Mouse (Mus musculus) cerebellum, adult 9-10 months (tissue): Measurements from ENCODE around the gene Kifc3.

Experiments
- DNase-seq: peaks from one replicate; pipeline ENCODE4 v3.0.0; 2022

Gene Kifc3

DNA sequence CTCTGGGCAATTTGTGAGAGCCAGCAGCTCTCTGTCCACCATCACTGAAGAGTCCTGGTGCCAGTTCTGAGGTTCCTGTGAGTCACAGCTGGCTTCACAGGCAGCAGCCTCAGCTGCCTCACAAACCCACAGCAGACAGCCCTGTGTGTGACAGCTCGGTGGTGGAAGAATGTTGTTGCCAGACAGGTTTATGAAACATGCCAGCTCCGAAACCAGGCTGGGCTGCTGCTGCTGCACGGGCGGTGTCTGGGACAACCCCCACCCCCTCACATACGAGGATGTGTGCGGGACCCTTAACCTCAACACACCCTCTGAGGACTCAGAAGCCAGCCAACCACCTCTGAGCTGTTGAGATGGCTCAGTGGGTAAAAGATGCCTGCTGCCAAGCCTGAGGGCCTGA lies 48.0 kb downstream of the Kifc3 start:
- DNase-seq: no peak

DNA sequence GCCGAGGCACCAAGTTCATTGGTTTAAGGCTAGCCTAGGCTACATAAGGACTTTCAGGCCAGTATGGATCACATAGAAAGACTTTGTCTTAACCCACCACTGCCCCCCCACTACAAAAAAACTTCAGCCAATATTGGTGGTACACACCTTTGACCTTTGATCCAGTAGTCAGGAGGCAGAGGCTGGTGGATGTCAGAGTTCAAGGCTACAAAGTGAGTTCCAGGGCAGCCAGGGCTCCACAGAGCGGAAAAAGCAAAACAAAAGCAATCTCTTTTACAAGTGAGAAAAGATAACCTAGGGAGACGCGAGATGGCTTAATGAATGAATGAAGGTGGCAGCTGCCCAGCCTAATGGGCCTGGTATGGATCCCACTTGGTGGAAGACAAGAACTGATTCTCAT lies 48.6 kb downstream of the Kifc3 start:
- no peak for DNase-seq

DNA sequence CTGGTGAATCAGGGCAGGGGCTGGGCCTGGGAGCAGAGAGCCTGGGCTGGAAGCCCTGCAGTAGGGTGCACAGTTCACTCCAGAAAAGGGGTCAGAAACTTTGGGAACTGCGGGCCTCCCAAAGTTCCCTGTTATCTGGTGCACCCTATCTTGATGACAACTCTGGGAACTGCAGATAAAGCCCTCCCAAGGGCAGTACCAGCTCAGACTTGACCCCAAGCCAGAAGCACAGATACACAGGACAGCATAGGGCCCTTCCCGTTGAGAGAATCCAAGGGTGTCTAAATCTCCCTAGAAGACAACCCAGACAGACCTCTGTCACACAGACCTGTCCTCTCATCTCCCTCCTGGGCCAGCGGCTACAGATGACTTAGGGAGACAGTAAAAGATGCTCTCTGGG lies 52.0 kb downstream of the Kifc3 start:
- DNase-seq: no peak

- no peak for DNase-seq
These were observed 53.2 kb downstream of the Kifc3 start for GRCm38 (mm10) chr8:95149426-95149825.

DNA sequence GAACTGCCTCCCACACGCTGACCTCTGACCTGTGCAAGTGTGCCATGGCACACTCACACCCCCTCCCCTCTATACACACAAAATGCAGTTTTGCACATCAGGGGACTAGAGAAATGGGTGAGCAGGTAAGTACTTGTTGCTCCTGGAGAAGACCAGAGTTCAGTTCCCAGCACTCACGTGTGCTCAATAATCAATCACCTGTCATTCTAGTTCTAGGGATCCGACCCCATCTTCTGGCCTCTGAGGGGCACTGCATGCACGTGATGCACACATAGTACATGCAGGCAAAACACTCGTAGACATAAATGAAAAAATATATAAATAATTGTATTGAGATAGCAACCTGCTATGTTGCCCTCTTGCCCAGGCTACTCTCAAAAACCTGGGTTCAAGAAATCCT lies 55.8 kb downstream of the Kifc3 start:
- no peak for DNase-seq

DNA sequence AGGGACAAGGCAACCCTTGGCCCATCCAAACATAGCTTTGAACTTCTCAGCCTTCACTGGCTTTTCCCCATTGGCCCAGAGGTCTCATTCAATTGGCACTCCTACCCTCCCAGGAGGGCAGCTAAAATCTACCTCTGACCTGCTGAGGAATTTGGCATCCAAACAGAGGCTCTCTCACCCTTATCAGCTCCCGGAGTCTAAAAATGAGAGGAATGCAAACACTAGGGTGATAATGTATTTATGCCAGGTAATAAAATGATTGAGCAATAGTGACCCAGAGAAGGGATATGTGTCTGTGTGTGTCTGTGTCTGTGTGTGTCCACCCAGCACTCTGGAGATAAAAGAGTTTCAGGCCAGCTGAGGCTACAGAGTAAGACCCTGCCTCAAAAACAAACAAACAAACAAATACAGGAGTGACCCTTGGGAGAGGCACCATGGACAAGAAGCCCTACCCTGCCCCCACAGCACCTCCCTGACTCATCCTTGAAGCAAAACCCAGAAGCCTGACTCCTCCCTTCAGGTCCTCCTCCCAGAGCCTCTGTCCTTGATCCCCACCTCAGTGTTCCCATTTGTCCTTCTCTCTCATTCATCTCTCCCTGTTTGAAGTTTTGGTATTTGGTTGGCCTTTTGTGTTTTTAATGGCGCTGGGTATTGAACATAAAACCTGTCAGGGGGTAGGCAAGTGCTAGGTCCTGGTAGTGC lies 56.4 kb downstream of the Kifc3 start:
- DNase-seq: no peak

- DNase-seq: no peak
These were observed 58.0 kb downstream of the Kifc3 start for GRCm38 (mm10) chr8:95144631-95145015.

- DNase-seq: no peak
These were observed 58.6 kb downstream of the Kifc3 start for GRCm38 (mm10) chr8:95143805-95144630.

DNA sequence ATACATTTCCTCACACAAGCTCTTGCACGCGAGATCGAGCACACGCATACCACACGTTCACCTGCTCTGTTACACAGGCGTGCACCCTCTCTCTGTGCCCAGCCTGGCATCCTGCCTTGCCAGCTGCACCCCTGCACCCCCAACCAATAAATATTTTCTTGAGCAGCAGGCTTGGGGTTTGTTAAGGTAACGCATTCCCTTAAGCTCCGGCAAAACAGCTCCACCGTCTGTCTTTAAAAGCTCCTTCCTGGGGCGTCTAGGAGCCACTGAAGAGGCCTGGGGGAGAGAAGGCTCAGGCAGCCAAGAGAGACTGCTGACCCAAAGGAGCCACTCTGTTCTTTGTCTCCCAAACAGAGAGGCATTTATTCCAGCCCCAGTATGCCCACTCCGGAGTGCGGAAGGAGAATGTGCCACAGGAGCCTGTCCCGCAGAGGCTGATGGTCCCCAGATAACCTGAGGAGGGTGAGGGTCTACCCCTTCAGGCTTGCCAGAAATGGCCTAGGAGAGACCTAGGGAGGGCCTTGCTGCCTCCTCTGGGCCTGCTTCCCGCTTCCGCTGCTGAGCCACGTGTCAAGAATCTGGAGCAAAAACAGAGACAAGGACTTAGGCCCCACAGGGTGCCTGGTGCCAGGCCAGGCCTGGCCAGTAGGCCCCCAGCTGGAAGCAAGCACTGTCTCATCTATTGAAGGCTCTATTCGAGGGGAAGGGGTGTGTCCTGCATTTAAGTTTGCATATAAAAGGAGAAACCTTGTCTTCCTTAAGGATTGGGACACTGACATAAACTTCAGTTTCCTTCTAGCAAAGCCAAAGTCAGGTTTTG lies 59.4 kb downstream of the Kifc3 start:
- DNase-seq: peak; percentile 46

DNA sequence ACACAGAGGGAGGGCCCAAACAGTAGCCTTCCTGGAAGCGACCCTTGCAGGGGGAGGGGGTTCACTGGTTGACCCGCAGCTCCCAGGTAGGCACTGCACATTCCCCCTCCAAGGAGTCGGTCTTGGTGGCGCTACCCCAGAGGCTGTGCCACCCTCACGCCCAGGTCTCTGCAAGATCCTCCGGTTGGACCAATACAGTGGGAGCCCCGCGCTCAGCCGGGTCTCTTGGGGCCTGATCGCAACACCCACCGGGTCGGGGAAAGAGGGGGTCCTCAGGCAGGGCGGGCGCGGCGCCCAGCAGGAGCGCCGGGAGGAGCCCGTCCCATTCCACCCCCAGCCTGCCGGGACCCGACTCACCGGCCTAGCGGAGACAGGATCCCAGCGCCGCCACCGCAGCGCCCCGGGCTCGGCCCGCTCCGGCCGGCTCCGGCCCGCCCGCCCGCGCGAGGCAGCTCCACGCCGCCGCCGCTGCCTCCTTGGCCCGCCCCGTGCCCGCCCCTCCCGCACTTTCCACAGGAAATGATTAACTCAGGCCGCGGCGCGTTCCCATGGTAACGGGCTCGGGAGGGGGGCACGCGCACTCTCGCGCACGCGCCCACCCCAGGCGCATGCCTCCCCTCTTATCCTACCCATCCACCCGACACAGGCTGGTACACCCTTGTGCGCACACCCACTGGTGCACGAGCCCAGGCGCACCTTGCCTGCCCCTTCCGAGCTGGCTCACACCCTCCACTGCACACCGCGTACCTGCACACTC lies 60.4 kb downstream of the Kifc3 start:
- peak; percentile 80 for DNase-seq

- DNase-seq: peak; percentile 22
These were observed 61.0 kb downstream of the Kifc3 start for GRCm38 (mm10) chr8:95141469-95142074.

DNA sequence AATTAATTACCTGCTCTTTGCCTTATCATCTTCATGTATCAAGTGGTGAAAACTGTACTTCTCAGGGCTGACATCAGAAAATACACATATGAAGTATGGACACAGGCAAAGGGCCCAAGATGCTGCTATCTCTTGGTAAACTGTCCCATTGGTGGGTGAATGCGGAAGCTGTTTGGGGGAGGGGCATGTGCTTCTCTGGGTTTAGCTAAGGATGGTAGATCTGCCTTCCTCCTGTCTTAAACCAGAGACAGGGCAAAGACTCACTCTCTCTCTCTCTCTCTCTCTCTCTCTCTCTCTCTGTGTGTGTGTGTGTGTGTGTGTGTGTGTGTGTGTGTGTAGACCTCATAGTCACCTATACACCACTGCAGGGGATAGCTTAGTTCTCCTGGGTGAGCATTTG lies 61.6 kb downstream of the Kifc3 start:
- no peak for DNase-seq

- DNase-seq: no peak
These were observed 62.1 kb downstream of the Kifc3 start for GRCm38 (mm10) chr8:95140555-95140954.

DNA sequence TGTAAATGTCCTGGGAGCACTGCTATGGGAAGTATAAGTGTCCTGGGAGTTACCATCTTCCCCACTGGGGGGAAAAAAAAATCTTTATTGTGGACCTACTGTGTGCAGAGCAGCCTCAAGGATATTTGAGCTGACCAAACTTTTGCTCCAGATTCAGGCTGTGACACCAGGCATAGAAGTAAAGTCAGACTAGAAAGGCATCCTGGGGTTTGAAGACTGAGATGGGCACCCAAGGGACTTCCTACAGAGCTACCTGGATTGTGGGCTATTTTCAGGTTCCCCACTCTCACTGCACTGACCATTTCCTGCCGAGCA lies 63.6 kb downstream of the Kifc3 start:
- DNase-seq: no peak

DNA sequence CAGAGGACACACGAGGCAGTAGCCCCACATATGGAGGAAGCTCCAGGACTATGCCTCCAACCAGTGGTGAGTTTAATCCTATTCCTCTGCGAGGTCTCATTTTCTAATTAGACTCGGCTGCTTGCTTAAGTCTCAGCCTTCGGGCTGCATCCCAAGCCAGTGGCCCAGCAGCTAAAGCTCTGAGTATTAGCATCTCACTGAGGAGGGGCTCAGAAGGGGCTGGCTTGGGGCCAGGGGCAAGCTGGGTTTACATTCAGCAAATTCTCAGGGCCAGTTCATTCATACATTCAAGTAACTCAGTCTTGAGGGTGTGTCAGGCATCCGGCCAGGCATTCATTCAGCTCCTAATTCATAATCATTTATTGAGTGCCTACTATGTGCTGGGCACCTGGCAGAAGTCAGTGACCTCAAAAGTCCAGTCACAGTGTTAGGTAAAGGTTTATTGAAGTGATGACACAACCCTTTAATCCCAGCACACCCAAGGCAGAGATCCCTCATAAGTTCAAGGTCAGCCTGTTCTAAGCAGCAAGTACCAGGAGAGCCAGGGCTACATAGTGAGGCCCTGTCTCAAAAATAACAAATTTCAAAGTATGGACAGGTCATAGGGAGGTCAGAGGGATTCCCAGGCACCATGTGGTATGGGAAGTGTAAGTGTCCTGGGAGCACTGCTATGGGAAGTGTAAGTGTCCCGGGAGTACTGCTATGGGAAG lies 64.1 kb downstream of the Kifc3 start:
- peak; percentile 13 for DNase-seq

DNA sequence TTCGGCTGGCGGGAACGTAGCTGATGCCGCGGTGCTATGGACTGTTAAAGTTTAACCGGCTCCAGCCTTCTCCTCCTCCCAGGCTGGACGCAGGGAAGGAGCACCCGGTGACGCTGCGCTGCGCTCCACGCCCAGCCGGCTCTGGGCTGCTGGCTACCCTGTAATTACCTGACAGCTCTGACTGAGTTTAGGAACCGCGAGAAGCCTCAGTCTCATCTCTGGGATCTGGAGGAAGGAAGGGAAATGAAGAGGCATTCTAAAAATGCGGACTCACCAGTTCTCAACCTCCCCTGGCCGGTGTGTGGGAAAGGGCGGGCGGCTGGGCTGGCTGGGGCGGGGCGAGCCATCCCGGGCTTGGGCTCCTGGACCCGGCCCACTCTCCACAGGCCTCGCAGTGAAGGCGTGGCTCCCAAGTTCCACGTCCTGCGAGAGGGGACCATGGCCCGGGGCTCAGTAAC lies 64.9 kb downstream of the Kifc3 start:
- DNase-seq: no peak

GRCm38 (mm10) chr8:95137201-95137600 lies 65.4 kb downstream of the Kifc3 start:
- no peak for DNase-seq

- no peak for DNase-seq
These were observed 66.4 kb downstream of the Kifc3 start for GRCm38 (mm10) chr8:95136218-95136617.

DNA sequence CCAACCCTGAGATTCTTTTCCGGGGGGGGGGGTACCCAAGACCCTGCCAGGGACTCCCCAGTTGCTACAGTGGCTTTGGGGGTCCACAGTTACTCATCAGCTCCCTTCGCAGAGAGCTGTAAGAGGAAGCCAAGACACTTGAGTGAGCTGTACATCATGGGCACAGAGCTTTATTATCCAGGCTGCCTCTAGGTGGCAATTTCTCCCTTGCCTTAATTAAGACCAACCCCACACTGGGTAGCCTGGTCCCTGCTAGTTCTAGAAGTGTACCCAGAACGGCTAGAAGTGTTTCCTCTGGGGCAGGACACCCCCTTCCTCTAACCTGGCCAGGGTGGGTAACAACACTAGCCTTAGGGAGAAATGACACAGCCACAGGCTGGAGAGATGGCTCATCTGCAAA lies 67.4 kb downstream of the Kifc3 start:
- DNase-seq: no peak

GRCm38 (mm10) chr8:95134186-95134585 lies 68.4 kb downstream of the Kifc3 start:
- no peak for DNase-seq

DNA sequence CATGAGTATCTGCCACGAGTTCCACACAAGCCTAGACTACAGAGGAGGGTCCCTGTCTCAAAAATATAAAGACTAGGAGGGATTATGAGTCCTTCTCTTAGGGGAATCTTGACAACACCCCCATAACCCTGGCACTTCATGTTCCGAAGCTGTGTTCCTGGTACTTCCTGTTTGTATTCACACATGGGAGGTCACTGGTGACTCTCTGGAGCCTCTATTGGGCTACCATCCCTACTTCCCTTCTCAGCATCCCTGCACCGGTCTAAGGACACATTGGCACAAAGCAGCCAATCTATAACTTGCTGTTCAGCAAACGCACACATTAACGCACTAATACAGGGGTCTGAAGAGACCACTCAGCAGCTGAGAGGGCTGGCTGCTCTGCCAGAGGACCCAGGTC lies 70.6 kb downstream of the Kifc3 start:
- no peak for DNase-seq
